Mouse (Mus musculus) kidney, postnatal 10 days (tissue): ENCODE measurements around the gene Tbx21.

Experiments
- DNase-seq: peaks from one replicate; pipeline ENCODE4 v3.0.0; 2021; ENCODE audit warnings: mixed read lengths

The Tbx21 gene

GRCm38 (mm10) chr11:97080291-97080690, 34.8 kb downstream of the Tbx21 start:
- no peak for DNase-seq

GRCm38 (mm10) chr11:97078751-97079150, 36.4 kb downstream of the Tbx21 start:
- DNase-seq: peak; percentile 78

- no peak for DNase-seq
Observed at GRCm38 (mm10) chr11:97074235-97074634, 40.9 kb downstream of the Tbx21 start.

DNA sequence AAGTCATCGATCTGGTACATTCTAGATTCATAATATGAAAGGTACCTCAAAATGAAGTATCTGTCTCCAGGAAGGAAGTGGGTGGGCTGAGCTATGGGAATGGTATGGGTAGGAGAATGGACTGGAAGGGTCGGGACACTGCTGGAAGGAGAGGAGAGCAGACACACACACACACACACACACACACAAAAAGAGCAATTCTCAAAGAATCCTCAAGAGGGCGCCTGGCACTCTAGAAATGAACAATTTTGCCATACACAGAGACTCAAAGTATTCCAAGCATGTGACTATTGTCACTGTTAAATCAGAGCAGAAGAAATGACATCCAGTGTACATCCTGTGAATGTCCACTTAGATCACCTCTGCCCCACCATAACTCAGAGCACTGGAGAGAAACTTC, 42.6 kb downstream of the Tbx21 start:
- peak; percentile 65 for DNase-seq

DNA sequence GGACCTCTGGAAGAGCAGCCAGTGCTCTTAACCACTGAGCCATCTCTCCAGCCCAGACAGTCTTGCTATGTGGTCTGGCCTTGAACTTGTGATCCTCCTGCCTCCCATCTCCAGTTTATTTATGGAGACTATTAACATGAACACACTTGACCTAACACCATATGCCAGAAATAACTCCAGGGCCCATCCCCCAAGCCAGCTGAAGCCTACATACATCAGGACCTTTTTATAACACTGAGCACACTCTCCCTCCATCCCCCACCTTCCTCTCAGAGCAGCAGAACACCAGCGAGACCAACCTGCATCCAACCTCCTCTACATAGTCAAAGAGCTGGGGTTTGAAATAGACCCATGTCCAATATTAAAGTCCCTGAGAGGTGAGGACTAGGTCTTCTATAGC, 44.0 kb downstream of the Tbx21 start:
- peak; percentile 46 for DNase-seq

DNA sequence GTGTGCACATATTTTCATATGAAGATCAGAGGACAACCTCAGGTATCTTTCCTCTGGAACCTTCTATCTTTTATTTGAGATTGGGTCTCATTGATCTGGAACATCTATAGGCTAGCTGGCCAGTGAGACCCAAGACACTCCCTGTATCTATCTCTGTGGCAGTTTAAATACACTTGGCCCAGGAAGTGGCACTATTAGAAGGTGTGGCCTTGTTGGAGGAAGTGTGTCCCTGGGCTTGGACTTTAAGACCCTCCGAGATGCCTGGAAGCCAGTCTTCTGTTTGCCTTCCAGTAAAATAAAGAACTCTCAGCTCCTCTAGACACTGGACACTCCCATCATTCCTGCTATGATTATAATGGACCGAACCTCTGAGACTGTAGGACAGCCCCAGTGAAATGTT, 45.4 kb downstream of the Tbx21 start:
- DNase-seq: no peak

- no peak for DNase-seq
Observed at GRCm38 (mm10) chr11:97069333-97069732, 45.8 kb downstream of the Tbx21 start.

DNA sequence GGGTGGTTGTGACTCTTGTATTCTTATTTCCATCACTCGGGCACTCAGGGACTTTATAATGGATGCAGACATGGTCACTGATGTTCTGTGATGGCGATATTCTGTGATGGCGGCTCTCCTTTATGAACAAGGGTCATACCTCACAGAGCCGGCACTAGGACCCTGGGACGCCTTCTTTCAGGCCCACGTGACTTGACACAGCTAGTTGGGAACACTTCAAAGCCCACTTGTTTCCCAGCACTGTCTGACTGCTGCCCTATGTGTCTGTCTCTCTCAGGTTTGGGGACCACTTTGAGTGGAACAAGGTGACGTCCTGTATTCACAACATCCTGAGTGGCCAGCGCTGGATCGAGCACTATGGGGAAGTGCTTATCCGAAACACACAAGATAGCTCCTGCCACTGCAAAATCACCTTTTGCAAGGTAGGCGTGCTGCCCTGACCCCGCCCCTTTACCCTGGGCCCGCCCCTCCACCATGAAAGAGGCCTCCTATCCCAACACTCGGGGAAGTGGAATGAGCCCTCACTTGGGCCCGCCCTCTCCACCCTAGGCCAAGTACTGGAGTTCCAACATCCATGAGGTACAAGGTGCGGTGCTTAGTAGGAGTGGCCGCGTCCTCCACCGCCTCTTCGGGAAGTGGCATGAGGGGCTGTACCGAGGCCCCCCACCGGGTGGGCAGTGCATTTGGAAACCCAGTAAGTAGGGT, 48.3 kb downstream of the Tbx21 start:
- DNase-seq: no peak

- no peak for DNase-seq
Observed at GRCm38 (mm10) chr11:97065538-97066295, 49.4 kb downstream of the Tbx21 start.

- DNase-seq: no peak
Observed at GRCm38 (mm10) chr11:97063921-97064295, 51.2 kb downstream of the Tbx21 start.

DNA sequence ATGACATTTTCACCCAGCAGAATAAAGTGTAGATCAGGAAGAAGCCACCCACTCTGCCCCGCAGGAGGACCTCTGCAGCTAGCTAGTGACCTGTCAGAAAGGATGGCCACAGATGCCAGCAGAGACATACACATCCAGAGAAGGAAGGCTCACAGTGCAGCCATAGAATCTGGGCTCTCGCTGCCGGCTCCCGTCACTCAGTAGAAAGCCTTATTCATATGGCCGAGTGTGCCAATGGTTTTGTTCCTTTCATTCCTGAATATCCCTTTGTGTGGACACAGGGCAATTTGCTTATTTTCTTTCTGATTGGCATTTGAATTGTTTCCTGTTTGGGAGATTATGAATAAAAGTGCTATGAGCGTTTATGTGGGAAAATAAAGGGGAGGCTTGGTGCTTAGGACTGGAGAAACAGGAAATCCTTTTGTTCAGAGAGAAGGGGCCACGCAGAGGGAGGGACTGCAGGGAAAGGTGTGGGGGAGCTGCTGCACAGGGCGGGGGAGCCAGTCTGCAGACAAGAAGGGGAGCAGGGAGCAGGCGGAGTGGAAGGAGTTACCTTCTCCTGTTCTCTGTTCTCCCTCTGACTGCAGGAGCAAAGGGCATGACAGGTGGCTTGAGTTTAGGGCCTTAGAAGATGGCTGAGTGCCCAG, 51.7 kb downstream of the Tbx21 start:
- no peak for DNase-seq

- DNase-seq: peak; percentile 50
Observed at GRCm38 (mm10) chr11:97052219-97052646, 62.9 kb downstream of the Tbx21 start.

GRCm38 (mm10) chr11:97050944-97051586, 64.1 kb downstream of the Tbx21 start:
- no peak for DNase-seq

DNA sequence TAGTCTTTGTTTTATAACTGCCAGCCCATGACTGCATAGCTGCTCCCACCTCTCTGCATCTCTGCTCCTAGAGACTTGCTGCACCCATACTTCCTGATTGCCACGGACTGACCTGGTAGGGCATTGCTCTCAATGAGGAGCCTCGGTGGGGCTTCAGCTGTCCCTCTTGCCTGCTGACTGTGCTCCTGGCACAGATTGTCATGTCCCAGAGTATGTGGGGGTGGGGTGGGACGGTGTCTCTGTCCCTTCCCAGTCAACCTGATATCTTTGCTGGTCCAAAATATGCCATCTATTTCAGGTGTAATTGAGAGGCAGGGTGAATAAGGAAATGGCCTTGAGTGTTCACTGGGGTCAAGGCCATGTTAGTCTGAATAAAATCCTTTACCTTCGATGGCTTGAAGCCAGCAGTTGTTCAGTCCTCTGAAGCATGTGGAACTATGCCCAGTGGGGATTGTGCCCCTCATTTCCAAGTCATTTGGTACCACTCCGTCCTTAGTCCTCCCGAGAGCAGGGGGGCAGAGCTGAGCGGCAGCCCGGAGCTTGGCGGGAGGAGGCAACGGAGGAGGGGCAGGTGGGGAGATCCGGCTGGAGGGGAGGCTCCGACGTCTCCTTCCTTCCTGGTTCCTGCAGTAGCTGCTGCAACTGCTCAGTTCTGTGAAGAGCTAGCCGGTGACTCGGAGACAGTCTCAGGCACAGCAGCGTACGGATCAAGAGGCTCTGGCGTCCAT, 64.8 kb downstream of the Tbx21 start, which contains the start of gene Osbpl7:
TSS of gene Osbpl7 (plus strand) at position 413 of the 728 bp plus-strand sequence.
- peak; percentile 87 for DNase-seq

DNA sequence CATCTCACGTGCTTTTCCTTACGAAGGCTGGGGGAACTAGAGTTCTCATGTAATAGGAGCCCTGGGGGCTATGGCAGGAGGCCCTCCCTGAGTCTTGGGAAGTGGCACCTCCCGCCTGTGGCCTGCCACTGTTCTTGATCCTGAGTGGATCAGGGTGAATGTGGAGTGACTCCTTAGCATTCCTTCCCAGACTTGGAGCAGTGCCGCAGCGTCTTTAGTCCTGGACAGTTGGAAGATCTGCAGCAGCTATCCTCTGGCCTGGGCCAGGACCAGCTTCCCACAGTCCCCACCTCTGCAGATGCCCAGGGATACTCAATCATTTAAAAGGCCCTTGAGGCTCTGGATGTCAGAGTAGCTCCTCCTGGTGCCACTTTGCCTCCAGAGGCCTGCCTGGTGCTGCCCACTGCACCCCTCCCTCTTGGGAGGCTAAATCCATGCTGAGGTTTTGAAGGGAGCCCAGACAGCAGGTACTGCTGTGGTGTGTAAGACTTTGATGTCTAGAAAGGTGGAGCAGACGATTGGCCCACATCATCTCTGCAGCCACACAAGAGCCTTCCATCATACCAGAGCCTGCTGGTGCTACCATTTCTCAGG, 65.5 kb downstream of the Tbx21 start:
- DNase-seq: no peak

DNA sequence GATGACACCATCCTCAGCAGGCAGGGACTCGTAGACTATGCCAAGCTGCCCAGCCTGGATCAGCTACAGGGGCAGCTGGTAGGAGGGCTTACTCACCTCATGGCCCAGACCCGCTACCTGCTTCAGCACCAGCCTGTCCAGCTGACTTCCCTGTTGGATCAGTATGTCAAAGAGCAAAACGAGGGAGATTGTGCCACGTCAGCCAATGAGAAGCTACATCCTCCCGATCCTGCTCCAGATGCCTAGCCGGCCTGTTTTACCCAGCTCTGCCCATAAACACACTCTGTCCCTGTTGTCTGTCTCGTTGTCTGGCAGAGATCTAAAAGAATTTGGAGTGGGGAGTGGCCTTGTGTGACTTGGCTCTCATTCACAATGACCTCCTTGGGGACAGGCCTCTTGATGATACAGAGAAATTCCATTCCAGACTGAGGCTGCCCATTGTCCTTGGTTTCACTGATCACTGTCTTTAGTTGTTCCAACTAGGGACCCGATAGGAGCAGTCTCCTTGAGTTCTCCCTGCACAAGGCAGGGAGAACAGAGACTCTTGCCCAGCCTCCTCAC, 67.0 kb downstream of the Tbx21 start:
- DNase-seq: no peak
